Mouse (Mus musculus) cerebellum, adult 2 months (tissue): ENCODE measurements around the gene Mfrp. TPM values are rescaled to one million over a fixed set of nuclear protein-coding genes. Genes with fewer than 3 reads are reported as not detected.

Source experiments
- DNase-seq, 2 experiments: peaks; one replicate each; pipeline ENCODE4 v3.0.0; 2021
- H3K27ac ChIP-seq: fragments of 200-500 bp; 2 replicates; pipeline ENCODE4 v1.5.1; 2012; ENCODE audit warnings: low read length, control low read depth, inconsistent platforms; ENCODE audit not compliant: insufficient read depth
- H3K27me3 ChIP-seq: fragments of 200-500 bp; 2 replicates; pipeline ENCODE4 v1.6.1; 2012; ENCODE audit warnings: inconsistent platforms, mild to moderate bottlenecking, low read length, moderate library complexity; ENCODE audit not compliant: control insufficient read depth, insufficient read depth
- H3K4me1 ChIP-seq: fragments of 200-500 bp; 2 replicates; pipeline ENCODE4 v1.6.1; 2011; ENCODE audit warnings: low read length; ENCODE audit not compliant: control insufficient read depth, insufficient read depth
- H3K4me3 ChIP-seq: fragments of 200-500 bp; replicated peaks from 2 replicates; pipeline ENCODE3; 2011; ENCODE audit warnings: mild to moderate bottlenecking, low read depth, low read length, control low read depth; ENCODE audit not compliant: insufficient read depth
- CTCF ChIP-seq: fragments of 200-500 bp; IDR thresholded peaks from 2 replicates; pipeline ENCODE4 v1.5.1; 2011; ENCODE audit warnings: low read depth, mild to moderate bottlenecking, control low read depth, low read length, moderate library complexity, borderline replicate concordance; ENCODE audit not compliant: insufficient read depth
- POLR2A ChIP-seq: fragments of 200-500 bp; IDR thresholded peaks from 2 replicates; pipeline ENCODE4 v1.6.1; 2011; ENCODE audit warnings: low read length, control low read depth, borderline replicate concordance; ENCODE audit not compliant: insufficient read depth
- WGBS: fragments of 180-500 bp; shearing (Covaris S2); methylation state at CpG from one replicate; pipeline ENCODE4 v1.1.7; 2018; 5-methylcytosine and 5-hydroxymethylcytosine counted together
- polyA plus RNA-seq: library from polyadenylated mRNA; depleted of rRNA; stranded (reverse); fragments of >200 nt; gene quantifications from 2 replicates; pipeline ENCODE4 v1.2.3, GENCODE M21; 2012

The Mfrp gene
- polyA plus RNA-seq, 1 experiment, result 2.7 TPM

DNA sequence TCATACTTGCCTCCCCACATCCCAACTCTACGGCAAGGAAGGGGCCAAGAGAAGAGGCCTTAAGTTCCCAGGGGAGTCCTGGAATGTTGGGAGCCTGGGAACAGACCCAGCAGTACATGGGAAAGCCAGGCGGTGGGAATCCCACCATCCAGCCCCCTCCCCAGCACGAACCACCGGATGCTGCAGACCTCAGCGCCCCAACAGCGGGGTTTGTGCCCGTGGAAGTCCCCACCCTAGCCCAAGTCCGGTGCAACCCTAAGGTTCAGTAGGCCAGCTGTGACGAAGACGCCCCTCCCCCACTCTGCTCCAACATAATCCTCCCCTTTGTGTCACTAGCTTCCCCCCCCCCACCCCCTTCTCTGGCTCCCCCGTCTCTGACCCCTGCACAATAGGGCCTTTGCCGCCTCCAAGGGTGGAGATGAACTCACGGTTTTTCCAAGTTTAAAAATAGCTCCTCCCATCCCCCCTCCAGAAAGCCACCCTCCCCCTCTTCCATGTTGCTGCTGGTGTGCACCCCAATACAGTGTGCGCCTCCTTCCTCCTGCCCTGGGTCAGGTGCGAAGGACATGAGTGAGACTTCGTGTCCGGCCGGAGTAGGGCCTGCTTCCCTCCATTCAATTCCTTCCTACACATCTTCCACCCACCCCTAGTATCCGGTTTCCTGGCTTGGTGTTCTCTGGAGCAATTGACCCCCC is 29.2 kb downstream of the Mfrp start:
- TF ChIP-seq POLR2A, result no peak
- no peak for TF ChIP-seq CTCF
- H3K27me3 ChIP-seq, result no peaks in the 10 kb centered on the region
- DNase-seq, result peak in 1 of 2 experiments; percentile 30
- no peak overlapping the region; the same call in 1 of the 2 replicates for H3K27ac ChIP-seq
- H3K4me1 ChIP-seq, result peaks cover 16% of the 10 kb centered on the region
- 59% methylated on average over 19 of the region's 19 CpGs for WGBS
- H3K4me3 ChIP-seq, result peak overlapping the region; percentile 59

DNA sequence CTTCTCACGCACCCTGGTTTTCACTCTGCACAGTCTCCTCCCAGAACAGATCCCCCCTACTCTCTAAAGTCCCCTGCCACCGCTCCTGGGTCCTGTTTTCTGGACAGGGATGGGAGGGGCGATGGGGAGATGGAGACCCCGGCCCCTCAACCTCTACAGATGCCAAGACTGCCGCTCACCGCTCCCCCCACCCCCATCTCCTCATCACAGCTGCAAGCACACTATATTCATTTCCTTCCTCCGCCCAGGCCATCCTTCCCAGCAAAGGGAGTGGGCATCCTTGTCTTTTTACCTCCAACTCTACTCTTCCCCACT is 29.7 kb downstream of the Mfrp start:
- WGBS, result 73% methylated on average over 7 of the region's 7 CpGs
- TF ChIP-seq CTCF (no peak), POLR2A (no peak)
- H3K27ac ChIP-seq, result no peak overlapping the region
- no peaks in the 10 kb centered on the region for H3K27me3 ChIP-seq
- H3K4me3 ChIP-seq, result no peak overlapping the region
- peaks cover 16% of the 10 kb centered on the region for H3K4me1 ChIP-seq
- peak in 1 of 2 experiments; percentile 13 for DNase-seq

DNA sequence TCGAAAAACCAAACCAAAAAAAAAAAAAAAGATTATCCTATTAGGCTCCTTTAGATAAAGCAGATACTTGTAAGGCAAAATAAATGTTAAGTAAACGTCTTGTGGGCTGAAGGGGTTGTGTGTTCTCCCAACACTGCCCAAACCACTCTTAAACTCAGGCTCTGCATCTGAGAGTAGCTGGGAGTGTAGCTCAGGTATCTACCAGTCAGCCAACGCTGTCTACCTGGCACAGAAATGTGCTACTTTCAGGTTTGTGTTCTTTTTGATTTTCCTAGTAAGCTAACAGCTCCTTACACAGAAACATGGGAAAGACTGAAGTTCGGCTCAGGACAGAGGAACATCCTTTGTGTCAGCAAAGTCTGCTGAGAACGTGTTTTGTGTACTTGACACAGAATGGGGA is 30.7 kb downstream of the Mfrp start:
- no peaks in the 10 kb centered on the region for H3K27me3 ChIP-seq
- DNase-seq, result peak in 1 of 2 experiments; percentile 13
- whole genome bisulfite sequencing, result 96% methylated on average over 5 of the region's 5 CpGs

DNA sequence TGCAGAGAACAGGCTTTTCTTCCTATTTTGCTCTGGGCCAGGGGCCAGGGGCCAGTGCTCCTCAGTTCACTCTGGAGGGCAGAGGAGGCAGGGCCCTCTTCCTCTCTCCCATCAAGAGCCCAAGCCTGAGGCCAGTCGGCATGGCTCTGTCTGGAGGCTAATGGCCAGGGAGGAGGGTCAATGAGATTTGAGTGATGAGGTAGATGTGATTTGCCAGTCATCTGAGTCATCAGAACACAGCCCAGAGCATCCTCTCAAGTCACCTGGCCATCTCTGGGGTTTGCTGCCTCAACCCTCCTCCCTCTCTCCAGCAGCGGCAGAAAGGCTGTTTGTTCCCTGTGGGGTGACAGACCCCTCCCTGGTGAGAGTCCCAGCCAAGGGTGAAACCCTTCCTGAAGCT is 31.8 kb downstream of the Mfrp start:
- TF ChIP-seq CTCF, result no peak
- no peak for TF ChIP-seq POLR2A
- peaks cover 16% of the 10 kb centered on the region for H3K4me1 ChIP-seq
- WGBS, result 13% methylated on average over 2 of the region's 2 CpGs
- no peaks in the 10 kb centered on the region for H3K27me3 ChIP-seq
- no peak overlapping the region for H3K4me3 ChIP-seq
- 0 out of 2 replicates have a peak overlapping the region, but pooled peaks have one; percentile 76 for H3K27ac ChIP-seq
- DNase-seq, result peak; percentile 55 to 61

More for the DNA sequence above, 30.7 kb downstream of the Mfrp start:
- no peak overlapping the region for H3K27ac ChIP-seq
- H3K4me3 ChIP-seq, result no peak overlapping the region
- TF ChIP-seq POLR2A, result no peak
- TF ChIP-seq CTCF, result no peak
- H3K4me1 ChIP-seq, result peaks cover 16% of the 10 kb centered on the region

DNA sequence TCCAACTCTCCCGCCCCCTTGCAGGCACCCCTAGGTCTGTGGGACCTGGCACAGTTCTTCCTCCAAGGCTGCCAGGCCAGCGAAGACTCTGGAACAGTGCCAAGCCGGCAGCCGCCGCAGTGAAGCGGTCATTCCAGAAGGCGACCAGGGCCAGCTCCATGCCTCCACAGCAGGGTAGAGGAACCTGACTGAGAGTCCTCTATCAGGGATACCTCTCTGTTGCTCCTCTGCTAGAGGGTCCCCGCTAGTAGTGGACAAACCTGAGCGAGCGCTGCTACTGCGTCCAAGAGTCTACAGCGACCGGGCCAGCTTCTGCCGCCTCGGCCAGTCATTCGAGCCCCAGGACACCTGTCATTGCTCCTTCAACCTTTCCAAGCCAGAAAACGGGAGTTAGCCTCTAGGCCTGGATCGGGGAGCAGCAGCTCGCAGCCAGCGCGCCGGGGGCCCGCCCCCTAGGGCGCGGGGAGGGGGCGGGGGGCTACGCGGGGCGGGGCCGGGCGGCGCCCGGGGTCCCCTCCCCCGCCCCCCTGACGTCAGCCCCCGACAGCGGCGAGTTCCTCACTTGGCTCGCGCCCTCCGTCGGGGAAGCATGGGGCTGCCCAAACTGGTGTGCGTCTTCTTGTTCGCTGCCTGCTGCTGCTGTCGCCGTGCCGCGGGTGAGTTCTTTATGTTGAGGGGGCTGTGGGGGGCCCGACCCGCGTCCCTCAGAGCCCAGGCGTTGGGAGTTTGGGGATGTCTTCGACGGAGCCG is 32.7 kb downstream of the Mfrp start, which contains the start of gene Mcam:
TSS of gene Mcam (plus strand) at position 369 of the 750 bp plus-strand sequence.
- peak; percentile 85 to 91 for DNase-seq
- Histone ChIP-seq H3K4me3 (peak within 1 kb of the TSS; percentile 62), H3K27ac (peak within 1 kb of the TSS; percentile 76), H3K27me3 (no peaks in the 10 kb centered on the region), H3K4me1 (peaks cover 19% of the 10 kb centered on the region)
- TF ChIP-seq POLR2A, result peak; percentile 16; the same call in 1 of the 2 replicates
- TF ChIP-seq CTCF, result no peak
- under 1% methylated on average over 49 of the region's 55 CpGs for WGBS

DNA sequence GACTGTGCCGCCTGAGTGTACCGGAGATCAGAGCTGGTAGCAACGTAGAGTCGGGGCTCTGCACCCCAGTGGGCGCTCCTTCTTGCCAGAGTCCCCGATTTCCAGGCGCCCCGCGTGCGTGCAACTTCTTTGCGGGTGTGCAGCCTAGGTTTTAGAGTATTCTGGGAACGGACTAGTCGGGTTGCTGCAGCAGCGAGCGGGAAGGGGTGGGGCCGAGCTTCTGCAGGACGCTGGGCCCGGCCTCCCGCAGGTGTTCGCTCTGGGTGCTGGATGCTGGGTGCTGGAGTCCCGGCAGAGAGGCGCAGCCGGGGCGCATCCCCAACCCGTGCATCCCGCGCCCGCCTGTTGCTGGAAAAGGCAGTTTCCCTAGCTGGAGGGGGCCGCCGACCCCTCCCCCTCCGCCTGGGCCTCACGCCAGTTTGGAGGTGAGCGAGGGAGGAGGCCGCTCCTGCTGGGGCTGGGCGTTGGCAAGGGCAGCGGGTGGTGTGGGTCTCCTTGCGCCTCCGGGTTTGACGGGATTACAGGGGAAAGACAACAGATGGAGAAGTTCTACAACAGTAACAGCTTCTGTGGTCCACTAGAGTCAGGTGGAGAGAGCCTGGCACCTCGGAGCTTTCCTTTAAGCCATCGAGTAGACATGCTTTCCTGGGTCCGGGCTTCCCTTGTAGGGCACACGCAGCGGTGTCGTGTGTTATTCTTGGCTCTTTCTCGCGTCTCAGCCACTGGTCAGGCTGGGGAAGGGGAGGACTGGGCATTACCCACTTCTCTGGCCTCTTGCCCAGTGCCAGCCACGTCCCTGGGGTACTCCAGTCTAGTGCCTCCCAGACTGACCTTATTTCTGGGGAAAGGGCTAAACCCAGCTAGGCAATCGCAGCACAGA is 33.6 kb downstream of the Mfrp start:
- Histone ChIP-seq H3K4me3 (peak overlapping the region; percentile 62), H3K27me3 (no peaks in the 10 kb centered on the region), H3K4me1 (peaks cover 24% of the 10 kb centered on the region), H3K27ac (peak overlapping the region; percentile 54)
- WGBS, result under 1% methylated on average over 49 of the region's 49 CpGs
- DNase-seq, result peak; percentile 72 to 81
- TF ChIP-seq POLR2A, result 0 out of 2 replicates have a peak, but pooled peaks have one; percentile 1
- TF ChIP-seq CTCF, result no peak

DNA sequence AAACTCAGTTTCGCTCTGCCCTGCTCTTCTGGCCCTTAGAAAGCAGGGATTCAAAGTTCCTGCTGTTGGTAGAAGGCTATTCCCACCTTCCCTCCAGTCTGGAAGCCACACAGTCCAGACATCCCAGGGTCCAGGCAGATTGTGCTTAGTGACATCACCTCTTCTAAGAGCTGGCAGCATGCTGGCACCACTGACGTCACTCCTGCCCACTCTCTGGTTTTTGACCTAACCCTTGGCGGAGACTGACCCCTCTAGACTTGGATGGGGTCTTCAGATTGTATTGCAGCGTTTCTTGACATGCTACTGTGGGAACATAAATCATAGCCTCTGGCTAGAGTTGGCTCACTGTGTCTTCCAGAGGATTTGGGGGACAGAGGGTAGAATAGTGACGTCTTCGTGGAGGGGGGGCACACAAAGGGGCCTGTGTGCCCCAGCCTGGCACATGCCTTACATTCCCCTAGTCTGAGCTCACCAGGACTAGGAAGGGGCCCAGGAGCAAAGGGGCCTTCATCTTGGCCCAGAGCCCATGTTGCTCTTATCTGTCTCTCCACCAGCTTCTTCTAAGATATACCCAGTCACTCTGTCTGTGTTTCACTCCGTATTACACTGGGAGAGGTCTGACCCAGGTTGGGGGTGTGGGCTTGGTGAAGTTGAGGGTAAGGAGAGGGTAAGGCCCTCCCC is 34.3 kb downstream of the Mfrp start:
- H3K27me3 ChIP-seq, result no peaks in the 10 kb centered on the region
- peaks cover 28% of the 10 kb centered on the region for H3K4me1 ChIP-seq
- peak overlapping the region; percentile 62 for H3K4me3 ChIP-seq
- DNase-seq, result peak; percentile 70 to 73
- H3K27ac ChIP-seq, result peak overlapping the region; percentile 18
- TF ChIP-seq CTCF, result no peak
- no peak for TF ChIP-seq POLR2A
- WGBS, result 38% methylated on average over 7 of the region's 7 CpGs
